Mouse (Mus musculus): ENCODE measurements around the gene Kcnip3. TPM values are rescaled to one million over a fixed set of nuclear protein-coding genes. Genes with fewer than 3 reads are reported as not detected.

The Kcnip3 gene
- total and polyA plus RNA-seq, 3 experiments: 0.22 TPM; not detected in 2

DNA sequence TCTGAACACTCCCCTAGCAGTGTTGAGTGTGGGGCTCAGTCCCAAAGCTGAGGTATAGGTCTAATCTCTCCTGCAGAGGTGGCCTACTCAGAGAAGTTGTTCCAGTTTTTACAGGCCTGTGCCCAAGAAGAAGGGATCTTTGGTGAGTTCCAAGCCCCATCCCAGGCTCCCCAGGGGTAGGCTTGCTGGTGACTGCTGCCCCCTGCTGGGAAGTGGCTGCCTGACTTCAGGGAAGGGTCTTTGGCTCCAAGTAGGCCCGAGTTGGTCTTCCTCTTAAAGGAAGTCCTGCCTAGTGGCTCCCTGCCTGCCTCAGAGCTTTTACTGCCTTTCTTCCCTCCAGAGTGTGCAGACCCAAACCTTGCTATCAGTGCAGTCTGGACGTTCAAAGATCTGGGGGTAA is 86.8 kb downstream of the Kcnip3 start:
- Histone ChIP-seq H3K4me3 (ENCODE audit: control insufficient read depth in 1 of 2, insufficient read depth in 1 of 2, low read depth in 2 of 2, low read length in 2 of 2) (no peak overlapping the region), H3K36me3 (ENCODE audit: control insufficient read depth in 1 of 2, insufficient read depth in 2 of 2, low read length in 2 of 2) (no peaks in the 10 kb centered on the region; a peak in 1 of 4 replicates), H3K4me1 (ENCODE audit: control insufficient read depth in 1 of 2, insufficient read depth in 2 of 2, low read length in 2 of 2) (no peaks in the 10 kb centered on the region), H3K9me3 (replicated peaks; ENCODE audit: insufficient read depth, low read length) (no peaks in the 10 kb centered on the region), H3K27ac (ENCODE audit: control insufficient read depth, low read depth, low read length) (no peak overlapping the region), H3K79me2 (ENCODE audit: control insufficient read depth, insufficient read depth, low read length, poor library complexity) (no peaks in the 10 kb centered on the region), H3K27me3 (ENCODE audit: control insufficient read depth in 1 of 2, insufficient read depth in 2 of 2, low read length in 2 of 2) (no peaks in the 10 kb centered on the region), H3K9ac (ENCODE audit: control insufficient read depth, low read depth, low read length, poor library complexity, severe bottlenecking) (no peak overlapping the region)
- DNase-seq (ENCODE audit: low read depth, low spot score): peak; percentile 47
- no peak for TF ChIP-seq ZC3H11A (IDR thresholded peaks at IDR 0.05; ENCODE audit: low read depth, low read length)
- peak; percentile 61 to 80 (median 64) for TF ChIP-seq CTCF (IDR thresholded peaks at IDR 0.05 in 2 of 3, conservative IDR thresholded peaks at IDR 0.05 in 1 of 3; ENCODE audit: control insufficient read depth in 1 of 3, insufficient read depth in 1 of 3, low read depth in 2 of 3, low read length in 3 of 3, poor library complexity in 1 of 3, severe bottlenecking in 1 of 3)
- TF ChIP-seq MYC (IDR thresholded peaks at IDR 0.05; ENCODE audit: low read depth, low read length): no peak
- no peak for TF ChIP-seq USF2 (IDR thresholded peaks at IDR 0.05; ENCODE audit: borderline replicate concordance in 1 of 2, insufficient read depth in 1 of 2, low read depth in 1 of 2, low read length in 2 of 2)
- no peak for TF ChIP-seq POLR2AphosphoS2 (IDR thresholded peaks at IDR 0.05; ENCODE audit: low read length)
- peak; percentile 36 for TF ChIP-seq SMC3 (IDR thresholded peaks at IDR 0.05; ENCODE audit: low read depth, low read length)
- TF ChIP-seq JUND (IDR thresholded peaks at IDR 0.05; ENCODE audit: low read depth, low read length): no peak
- no peak for TF ChIP-seq MAX (IDR thresholded peaks at IDR 0.05; ENCODE audit: low read length)
- TF ChIP-seq RAD21 (IDR thresholded peaks at IDR 0.05; ENCODE audit: low read depth, low read length): peak; percentile 31
- TF ChIP-seq POLR2AphosphoS5 (IDR thresholded peaks at IDR 0.05; ENCODE audit: borderline replicate concordance, low read depth, low read length): no peak
- no peak for TF ChIP-seq MAFK (IDR thresholded peaks at IDR 0.05; ENCODE audit: borderline replicate concordance, low read depth, low read length)
- no peak for TF ChIP-seq TBP (IDR thresholded peaks at IDR 0.05; ENCODE audit: low read depth, low read length)
- TF ChIP-seq USF1 (IDR thresholded peaks at IDR 0.05; ENCODE audit: low read depth, low read length): no peak
- TF ChIP-seq HCFC1 (IDR thresholded peaks at IDR 0.05; ENCODE audit: low read depth, low read length): no peak

DNA sequence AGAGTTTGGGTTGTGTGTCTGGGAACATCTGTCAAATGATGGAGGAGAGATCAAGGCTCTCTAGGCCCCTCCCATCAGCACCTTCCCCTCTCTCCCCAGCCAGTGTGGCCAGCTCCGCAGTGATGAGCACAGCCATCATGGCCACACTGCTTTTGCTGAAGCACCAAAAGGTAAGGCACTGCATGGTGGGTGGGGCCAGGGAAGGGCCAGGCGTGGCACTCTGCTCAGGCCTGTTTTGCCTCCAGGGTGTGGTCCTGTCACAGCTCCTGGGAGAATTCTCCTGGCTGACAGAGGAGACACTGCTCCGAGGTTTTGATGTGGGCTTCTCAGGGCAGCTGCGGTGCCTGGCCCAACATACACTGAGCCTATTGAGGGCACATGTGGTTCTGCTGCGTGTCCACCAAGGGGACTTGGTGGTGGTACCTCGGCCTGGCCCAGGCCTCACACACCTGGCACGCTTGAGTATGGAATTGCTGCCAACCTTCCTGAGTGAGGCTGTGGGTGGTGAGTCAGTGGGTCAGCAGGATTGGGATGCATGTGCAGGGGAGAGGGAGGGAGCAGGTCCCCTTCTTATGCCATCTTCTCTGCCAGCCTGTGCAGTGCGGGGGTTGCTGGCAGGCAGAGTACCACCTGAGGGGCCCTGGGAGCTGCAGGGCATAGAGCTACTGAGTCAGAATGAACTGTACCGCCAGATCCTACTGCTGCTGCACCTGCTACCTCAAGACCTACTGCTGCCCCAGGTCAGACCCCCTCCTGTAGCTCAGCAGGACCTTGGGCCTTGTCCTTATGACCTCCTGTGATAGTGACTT is 88.2 kb downstream of the Kcnip3 start:
- no peak overlapping the region for H3K4me3 ChIP-seq (ENCODE audit: control insufficient read depth in 1 of 2, insufficient read depth in 1 of 2, low read depth in 2 of 2, low read length in 2 of 2)
- TF ChIP-seq UBTF (IDR thresholded peaks at IDR 0.05; ENCODE audit: borderline replicate concordance, insufficient read depth, low read depth, low read length): no peak
- TF ChIP-seq RCOR1 (IDR thresholded peaks at IDR 0.05; ENCODE audit: low read depth, low read length): no peak
- no peak for TF ChIP-seq MAX (IDR thresholded peaks at IDR 0.05; ENCODE audit: low read length)
- TF ChIP-seq TCF12 (IDR thresholded peaks at IDR 0.05; ENCODE audit: low read depth, low read length): no peak
- no peak for TF ChIP-seq MXI1 (IDR thresholded peaks at IDR 0.05; ENCODE audit: low read depth, low read length)
- TF ChIP-seq TBP (IDR thresholded peaks at IDR 0.05; ENCODE audit: low read depth, low read length): no peak
- H3K4me1 ChIP-seq (ENCODE audit: control insufficient read depth in 1 of 2, insufficient read depth in 2 of 2, low read length in 2 of 2): no peaks in the 10 kb centered on the region
- no peaks in the 10 kb centered on the region for H3K36me3 ChIP-seq (ENCODE audit: control insufficient read depth in 1 of 2, insufficient read depth in 2 of 2, low read length in 2 of 2)
- no peaks in the 10 kb centered on the region for H3K27me3 ChIP-seq (ENCODE audit: control insufficient read depth in 1 of 2, insufficient read depth in 2 of 2, low read length in 2 of 2)
- no peak for DNase-seq (ENCODE audit: low read depth, low spot score)
- H3K27ac ChIP-seq (ENCODE audit: control insufficient read depth, low read depth, low read length): no peak overlapping the region
- H3K9me3 ChIP-seq (replicated peaks; ENCODE audit: insufficient read depth, low read length): no peaks in the 10 kb centered on the region
- H3K79me2 ChIP-seq (ENCODE audit: control insufficient read depth, insufficient read depth, low read length, poor library complexity): no peaks in the 10 kb centered on the region
- no peak overlapping the region for H3K9ac ChIP-seq (ENCODE audit: control insufficient read depth, low read depth, low read length, poor library complexity, severe bottlenecking)

All from MEL (cell line).